Mouse (Mus musculus) lung, postnatal 0 days (tissue): ENCODE measurements around the gene Adamts17. TPM values are rescaled to one million over a fixed set of nuclear protein-coding genes. Genes with fewer than 3 reads are reported as not detected.

Source experiments
- ATAC-seq: fragments of 200-750 bp; cut with Nextera tagmentation; 2 replicates; pipeline ENCODE4 v1.8.0; 2017; ENCODE audit warnings: moderate library complexity
- DNase-seq: peaks from one replicate; pipeline ENCODE4 v3.0.0-alpha.2; 2016; ENCODE audit warnings: low spot score
- H3K27ac ChIP-seq: fragments of 300-500 bp; sonication (generic); 2 replicates; pipeline ENCODE4 v1.5.1; 2014; ENCODE audit warnings: antibody characterized with exemption, mild to moderate bottlenecking, low read length, mixed read lengths
- H3K27me3 ChIP-seq: fragments of 300-500 bp; sonication (generic); replicated peaks from 2 replicates; pipeline ENCODE4 v1.6.1; 2014; ENCODE audit warnings: low read length, mixed read lengths; ENCODE audit not compliant: insufficient read depth
- H3K36me3 ChIP-seq: fragments of 300-500 bp; sonication (generic); 2 replicates; pipeline ENCODE4 v1.6.1; 2014; ENCODE audit warnings: low read length, mixed read lengths; ENCODE audit not compliant: insufficient read depth
- H3K4me1 ChIP-seq: fragments of 300-500 bp; sonication (generic); 2 replicates; pipeline ENCODE4 v1.6.1; 2014; ENCODE audit warnings: antibody characterized with exemption, low read depth, low read length, mixed read lengths; ENCODE audit not compliant: insufficient read depth
- H3K4me2 ChIP-seq: fragments of 300-500 bp; sonication (generic); replicated peaks from 2 replicates; pipeline ENCODE4 v1.6.1; 2014; ENCODE audit warnings: low read depth, mild to moderate bottlenecking, low read length, moderate library complexity, mixed read lengths
- H3K4me3 ChIP-seq: fragments of 300-500 bp; sonication (generic); 2 replicates; pipeline ENCODE4 v1.5.1; 2014; ENCODE audit warnings: low read depth, low read length
- H3K9ac ChIP-seq: fragments of 300-500 bp; sonication (generic); replicated peaks from 2 replicates; pipeline ENCODE4 v1.6.1; 2014; ENCODE audit warnings: low read depth, mild to moderate bottlenecking
- H3K9me3 ChIP-seq: fragments of 300-500 bp; sonication (generic); 2 replicates; pipeline ENCODE4 v1.6.1; 2016; ENCODE audit warnings: low read length, mixed read lengths
- CTCF ChIP-seq: IDR thresholded peaks from 2 replicates; pipeline ENCODE4 v1.5.1; 2016; ENCODE audit warnings: antibody characterized with exemption, mild to moderate bottlenecking
- EP300 ChIP-seq: IDR thresholded peaks from 2 replicates; pipeline ENCODE4 v1.6.1; 2016; ENCODE audit warnings: antibody characterized with exemption, mild to moderate bottlenecking, control low read depth
- WGBS: fragments of 180-500 bp; shearing (Covaris S2); extraction: QIAGEN DNeasy Blood & Tissue Kit; methylation state at CpG from one replicate; pipeline ENCODE4 v1.1.7; 2014; 5-methylcytosine and 5-hydroxymethylcytosine counted together
- polyA plus RNA-seq: library from polyadenylated mRNA; unstranded; fragments of >200 nt; fragmentation: Nextera tagmentation; extraction: Ambion mirVana; gene quantifications from 2 replicates; pipeline ENCODE4 v1.2.1, GENCODE M21; 2015

Adamts17 gene
- polyA plus RNA-seq, 1 experiment from 2014 or later: 14.5 TPM

DNA sequence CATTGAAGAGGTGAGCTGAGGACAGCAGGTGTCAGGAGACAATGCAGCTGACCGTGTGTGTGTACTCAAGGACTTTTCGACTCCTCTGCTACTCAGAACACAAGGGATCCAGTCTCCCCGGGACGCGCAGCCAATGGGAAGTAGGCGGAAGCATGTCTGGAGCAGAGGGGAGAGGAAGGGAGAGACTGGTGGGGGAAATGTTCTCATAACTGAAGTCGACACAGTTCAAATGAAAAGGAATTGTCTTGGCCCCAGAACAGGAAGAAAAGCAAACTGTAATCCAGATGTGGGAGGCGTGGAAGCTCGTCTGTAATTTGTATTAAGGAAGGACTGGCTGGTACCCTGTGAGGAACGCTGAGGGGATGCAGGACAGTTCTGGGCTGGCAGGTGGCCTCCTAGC, 135.3 kb downstream of the Adamts17 start:
- H3K27ac ChIP-seq: no peak overlapping the region
- peak; percentile 30; the same call in 1 of the 2 replicates for ATAC-seq
- TF ChIP-seq CTCF: no peak
- no peak for TF ChIP-seq EP300

DNA sequence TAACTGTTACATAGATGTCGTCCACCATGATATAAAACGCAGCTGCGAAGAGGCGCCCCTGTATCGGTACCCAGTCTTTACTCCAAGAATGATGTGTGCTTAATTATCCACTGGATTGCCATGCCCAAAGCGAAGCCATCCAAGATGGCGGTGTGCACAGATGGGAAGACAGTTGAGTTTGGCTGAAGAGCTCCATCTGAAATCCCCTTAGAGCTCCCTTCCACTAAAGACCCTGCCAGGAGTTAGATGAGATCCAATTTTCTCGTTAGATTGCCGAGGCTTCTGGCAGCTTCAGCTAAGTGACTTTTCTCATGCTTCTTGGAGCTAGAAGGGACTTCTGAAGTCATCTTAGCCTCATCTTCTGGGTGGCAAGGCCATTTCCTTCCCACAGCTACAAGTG, 136.8 kb downstream of the Adamts17 start:
- Histone ChIP-seq H3K4me1 (no peaks in the 10 kb centered on the region), H3K27me3 (no peaks in the 10 kb centered on the region), H3K9ac (no peak overlapping the region), H3K27ac (no peak overlapping the region), H3K36me3 (no peaks in the 10 kb centered on the region), H3K4me3 (no peak overlapping the region), H3K9me3 (no peaks in the 10 kb centered on the region), H3K4me2 (no peak overlapping the region)
- WGBS: 93% methylated on average over 9 of the region's 9 CpGs
- ATAC-seq (no peak), DNase-seq (no peak)
- TF ChIP-seq CTCF: no peak
- no peak for TF ChIP-seq EP300

More for the DNA sequence above, 135.3 kb downstream of the Adamts17 start:
- no peak for DNase-seq
- WGBS: 32% methylated on average over 10 of the region's 10 CpGs
- H3K27me3 ChIP-seq: no peaks in the 10 kb centered on the region
- H3K9ac ChIP-seq: no peak overlapping the region
- H3K4me3 ChIP-seq: no peak overlapping the region
- H3K4me2 ChIP-seq: no peak overlapping the region
- no peaks in the 10 kb centered on the region for H3K36me3 ChIP-seq
- H3K9me3 ChIP-seq: no peaks in the 10 kb centered on the region
- no peaks in the 10 kb centered on the region for H3K4me1 ChIP-seq

DNA sequence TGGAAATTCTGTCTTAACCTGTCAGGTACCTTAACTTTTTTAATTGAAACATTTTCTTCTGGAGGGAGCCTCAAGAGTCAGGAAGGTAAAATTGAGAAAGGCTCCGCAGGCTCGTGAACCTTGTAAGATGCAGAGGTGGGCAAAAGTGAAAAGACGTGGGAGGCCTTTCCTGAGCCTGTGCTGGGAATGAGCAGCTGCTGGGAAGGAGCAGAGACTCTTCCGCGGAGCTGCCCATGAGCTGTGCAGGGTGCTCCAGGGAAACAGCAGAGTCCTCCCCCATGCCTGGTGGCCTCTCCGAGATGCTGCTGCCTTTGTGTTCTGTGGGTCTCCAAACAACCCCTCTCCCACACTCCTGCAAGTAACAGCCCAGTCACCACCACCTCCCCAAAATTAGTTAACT, 142.1 kb downstream of the Adamts17 start:
- Histone ChIP-seq H3K27ac (no peak overlapping the region), H3K9me3 (no peaks in the 10 kb centered on the region), H3K36me3 (no peaks in the 10 kb centered on the region), H3K4me1 (no peaks in the 10 kb centered on the region), H3K27me3 (no peaks in the 10 kb centered on the region), H3K9ac (no peak overlapping the region), H3K4me2 (no peak overlapping the region), H3K4me3 (no peak overlapping the region)
- ATAC-seq (no peak), DNase-seq (no peak)
- no peak for TF ChIP-seq CTCF
- TF ChIP-seq EP300: no peak
- 87% methylated on average over 6 of the region's 6 CpGs for WGBS

DNA sequence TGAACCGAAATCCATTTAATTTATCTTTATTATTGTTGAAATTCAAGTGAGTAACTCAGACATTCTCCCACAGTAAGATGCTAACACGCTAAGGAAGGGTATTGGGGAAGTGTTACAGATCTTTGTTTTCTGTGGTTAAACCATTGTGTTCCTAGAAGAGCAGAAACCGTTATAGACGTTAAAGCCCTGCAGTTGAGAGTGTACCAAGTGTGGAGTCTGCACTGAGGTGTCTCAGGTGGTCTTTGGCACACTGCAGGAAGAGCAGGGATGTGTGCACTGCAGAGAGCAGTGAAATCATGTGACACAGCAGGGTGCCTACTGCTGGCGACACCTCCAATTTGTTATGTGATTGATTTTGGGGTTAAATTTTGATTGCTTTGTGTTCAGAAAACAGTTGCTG, 142.5 kb downstream of the Adamts17 start:
- Histone ChIP-seq H3K4me1 (no peaks in the 10 kb centered on the region), H3K27me3 (no peaks in the 10 kb centered on the region), H3K27ac (no peak overlapping the region), H3K4me3 (no peak overlapping the region), H3K36me3 (no peaks in the 10 kb centered on the region), H3K4me2 (no peak overlapping the region), H3K9me3 (no peaks in the 10 kb centered on the region), H3K9ac (no peak overlapping the region)
- 76% methylated on average over 5 of the region's 5 CpGs for WGBS
- no peak for ATAC-seq
- no peak for DNase-seq
- no peak for TF ChIP-seq CTCF
- no peak for TF ChIP-seq EP300

DNA sequence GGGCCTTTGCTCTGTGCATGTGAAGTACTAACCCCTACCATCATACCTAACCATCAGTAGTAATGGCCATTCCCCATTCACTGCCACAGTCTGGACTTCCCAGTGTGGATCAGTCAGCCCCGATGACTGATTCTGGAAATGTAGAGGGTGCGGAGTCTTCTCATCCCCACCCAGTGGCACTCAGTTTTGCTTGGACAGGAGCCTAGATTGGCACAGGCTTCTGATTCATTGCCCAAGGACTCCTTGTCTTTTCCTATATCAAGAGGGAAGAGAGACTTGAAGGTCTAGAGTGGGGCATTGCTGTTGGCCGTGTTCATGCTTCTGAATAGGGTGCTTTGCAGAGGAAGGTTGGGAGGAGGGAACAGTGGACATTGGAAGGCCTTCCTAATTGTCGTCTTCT, 148.1 kb downstream of the Adamts17 start:
- H3K27me3 ChIP-seq: no peaks in the 10 kb centered on the region
- WGBS: 95% methylated on average over 4 of the region's 4 CpGs
- ATAC-seq: no peak
- no peak overlapping the region for H3K27ac ChIP-seq
- TF ChIP-seq EP300: no peak
- TF ChIP-seq CTCF: no peak
- H3K36me3 ChIP-seq: no peaks in the 10 kb centered on the region
- no peak overlapping the region for H3K9ac ChIP-seq
- DNase-seq: no peak
- H3K4me1 ChIP-seq: no peaks in the 10 kb centered on the region; the same call in 1 of the 2 replicates
- no peaks in the 10 kb centered on the region for H3K9me3 ChIP-seq
- H3K4me2 ChIP-seq: no peak overlapping the region
- H3K4me3 ChIP-seq: no peak overlapping the region

DNA sequence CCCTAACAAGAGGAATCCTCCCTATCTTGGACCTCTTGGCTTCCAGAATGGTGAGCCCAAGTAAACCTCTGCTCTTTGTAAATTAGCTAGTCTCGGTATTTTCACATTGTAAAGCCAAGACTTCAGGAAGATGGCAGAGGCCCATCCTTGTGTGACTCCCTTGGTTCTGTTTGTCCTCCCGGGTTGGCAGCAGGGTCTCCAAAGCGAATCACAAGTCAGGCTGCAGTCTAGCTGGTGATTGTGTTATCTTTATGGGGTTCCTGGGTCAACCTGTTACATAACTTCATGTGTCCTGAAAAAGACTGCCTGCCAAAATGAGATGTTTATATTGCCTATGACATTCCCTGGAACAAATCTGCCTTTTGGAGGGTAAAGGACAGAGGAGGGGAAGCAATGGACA, 148.9 kb downstream of the Adamts17 start:
- H3K4me3 ChIP-seq: no peak overlapping the region
- ATAC-seq: no peak
- DNase-seq: peak; percentile 29
- no peak overlapping the region for H3K4me2 ChIP-seq
- H3K4me1 ChIP-seq: no peaks in the 10 kb centered on the region; the same call in 1 of the 2 replicates
- H3K9ac ChIP-seq: no peak overlapping the region
- H3K9me3 ChIP-seq: no peaks in the 10 kb centered on the region
- no peaks in the 10 kb centered on the region for H3K27me3 ChIP-seq
- TF ChIP-seq EP300 (no peak), CTCF (no peak)
- WGBS: 57% methylated on average over 3 of the region's 3 CpGs
- no peaks in the 10 kb centered on the region for H3K36me3 ChIP-seq
- H3K27ac ChIP-seq: no peak overlapping the region
